Mouse (Mus musculus): ENCODE data around the gene Ubl7.

GRCm38 (mm10) chr9:57959399-57959798 lies 48.6 kb downstream of the Ubl7 start:
- TF ChIP-seq TAL1 (IDR thresholded peaks at IDR 0.05; ENCODE audit: low read length) = no peak
- no peak for TF ChIP-seq NELFE (IDR thresholded peaks at IDR 0.05; ENCODE audit: low read depth, low read length)

Data from MEL (cell line).